Mouse (Mus musculus) ovary, postnatal 10 days (tissue): ENCODE measurements around the gene A1cf.

Source experiments
- DNase-seq: peaks from one replicate; pipeline ENCODE4 v3.0.0; 2022; ENCODE audit warnings: low spot score

A1cf gene

GRCm38 (mm10) chr19:31868521-31868920 is at the start of gene A1cf:
A1cf (plus strand) TSS chr19:31868764.
- no peak for DNase-seq

GRCm38 (mm10) chr19:31834250-31834649 is 34.3 kb upstream of the A1cf start:
- DNase-seq = no peak

GRCm38 (mm10) chr19:31861909-31862308 is 6.7 kb upstream of the A1cf start:
- DNase-seq = no peak

DNA sequence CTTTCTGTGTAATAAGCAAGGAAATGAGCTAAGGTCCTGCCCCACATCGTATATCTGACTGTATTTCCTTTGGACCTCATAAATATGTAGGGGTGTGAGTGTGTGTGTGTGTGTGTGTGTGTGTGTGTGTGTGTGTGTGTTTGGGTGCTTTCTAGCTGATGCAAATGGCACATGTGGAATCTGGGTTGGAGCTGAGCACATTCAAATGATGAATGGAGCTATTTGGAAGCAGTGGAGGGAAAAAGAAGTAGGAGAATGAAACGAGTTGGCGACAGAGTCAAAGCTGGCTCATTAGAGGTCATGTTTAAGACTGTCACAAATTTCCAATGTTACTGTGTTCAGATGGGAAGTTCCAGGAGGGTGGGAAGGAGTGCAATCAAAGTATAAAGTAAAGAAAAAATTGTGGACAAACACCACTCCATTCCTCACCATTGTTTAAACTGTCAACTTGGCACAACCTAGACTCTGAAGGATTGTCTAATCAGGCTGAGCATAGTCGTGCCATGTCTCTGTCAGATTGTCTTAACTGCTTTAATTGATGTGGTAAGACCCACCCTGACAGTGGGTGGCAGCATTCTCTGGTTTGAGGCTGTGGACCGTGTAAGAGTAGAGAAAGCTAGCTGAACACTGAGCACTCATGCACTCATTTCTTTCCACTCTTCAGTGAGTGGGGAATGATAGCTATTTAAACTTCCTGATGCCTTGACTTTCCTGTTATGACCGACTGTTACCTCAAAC is 5.9 kb upstream of the A1cf start:
- no peak for DNase-seq

DNA sequence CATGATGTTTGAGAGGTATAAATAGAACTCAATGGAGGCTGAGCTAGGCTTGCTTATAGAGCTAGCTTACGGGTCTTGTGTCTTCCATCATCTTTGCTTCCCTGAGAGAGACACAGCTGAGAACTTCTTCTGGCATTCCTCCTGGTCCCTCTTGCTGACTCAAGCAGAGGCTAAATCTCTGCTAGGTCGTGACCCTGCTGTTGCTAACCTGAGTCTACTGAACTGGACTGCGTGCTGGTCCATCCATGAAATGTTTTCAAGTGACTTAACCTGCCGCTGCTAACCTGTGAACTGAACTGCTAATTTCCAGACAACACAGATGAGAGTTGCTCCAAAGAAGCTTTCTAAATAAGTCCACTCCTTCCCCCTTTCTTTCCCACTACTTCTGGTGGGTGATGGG is 3.1 kb upstream of the A1cf start:
- no peak for DNase-seq

DNA sequence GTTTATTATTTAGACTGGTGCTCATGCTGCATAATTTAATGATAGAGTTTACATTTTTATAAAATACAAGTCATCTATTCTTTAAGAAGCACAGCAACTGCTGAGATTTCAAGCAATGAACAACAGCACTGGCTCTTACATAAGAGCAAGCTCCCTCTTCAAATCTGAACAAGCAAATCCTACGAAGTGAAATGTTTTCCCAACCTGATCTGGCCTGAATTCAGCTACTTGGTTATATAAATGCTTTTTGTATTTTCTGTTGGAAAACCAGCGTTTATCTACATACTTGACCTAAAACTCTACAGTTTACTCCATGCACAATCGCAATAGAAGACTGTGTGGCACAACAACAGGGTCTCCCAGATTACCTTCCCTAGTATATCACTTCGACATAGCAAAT is 488 bp upstream of the A1cf start:
- DNase-seq = no peak

GRCm38 (mm10) chr19:31868971-31869370 is 407 bp downstream of the A1cf start:
- DNase-seq = no peak

DNA sequence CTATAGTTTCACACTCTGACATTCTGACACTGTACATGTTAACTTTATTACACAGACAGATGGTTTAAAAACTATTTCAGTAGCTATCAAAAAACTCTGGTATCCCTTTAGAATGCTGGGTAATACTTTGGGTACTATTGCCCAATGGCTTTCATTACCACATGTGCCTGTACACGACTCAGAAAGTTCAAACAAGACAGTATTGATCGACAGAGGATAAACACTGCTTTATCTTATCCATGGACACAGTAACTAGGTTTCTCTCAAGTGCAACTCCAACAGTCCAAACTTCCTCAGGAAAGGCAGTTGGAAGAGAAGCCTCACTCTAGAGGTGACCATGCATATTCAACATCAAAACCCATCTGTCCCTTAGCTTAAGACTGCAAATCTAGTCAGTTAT is 2.8 kb downstream of the A1cf start:
- DNase-seq = no peak

- no peak for DNase-seq
Observed at GRCm38 (mm10) chr19:31877968-31878367, 9.4 kb downstream of the A1cf start.

DNA sequence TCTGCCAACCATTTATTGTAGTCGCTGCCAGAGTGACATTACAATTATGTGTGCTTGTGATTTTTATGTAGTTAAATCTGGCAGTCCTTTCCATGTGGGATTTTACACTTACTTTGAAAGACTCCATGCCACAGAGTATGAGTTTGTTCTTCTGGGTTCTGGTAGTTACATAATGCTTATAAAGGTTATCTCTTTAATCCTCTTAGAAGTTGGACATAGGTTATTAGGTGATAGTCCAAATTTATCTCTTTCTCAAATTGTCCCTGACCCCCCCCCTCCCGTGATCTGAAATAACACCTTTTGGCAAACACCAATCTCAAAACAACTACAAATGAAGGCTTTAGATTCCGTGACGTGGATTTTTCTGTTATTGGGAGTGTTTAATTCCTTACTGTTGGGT is 16.0 kb downstream of the A1cf start:
- DNase-seq = no peak

- no peak for DNase-seq
Observed at GRCm38 (mm10) chr19:31887275-31887674, 18.7 kb downstream of the A1cf start.

DNA sequence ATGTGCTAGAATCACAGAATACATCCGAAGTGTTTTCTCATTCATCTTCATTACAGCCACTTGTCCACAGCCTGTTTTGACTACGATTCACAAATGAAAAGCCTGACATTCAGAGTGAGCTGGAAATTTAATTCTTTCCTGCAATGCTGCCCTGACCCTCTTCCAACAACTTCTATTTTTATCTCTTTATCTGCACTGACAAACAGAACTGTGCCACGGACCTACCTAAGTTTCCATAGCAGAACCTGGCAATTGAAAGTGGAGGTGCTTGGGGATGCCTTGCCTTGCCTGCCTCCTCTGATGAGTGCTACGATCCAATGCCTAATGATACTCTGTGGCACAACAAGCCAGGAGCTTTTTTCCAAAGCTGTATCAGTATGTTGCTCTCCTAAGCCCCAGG is 21.4 kb downstream of the A1cf start:
- no peak for DNase-seq

- DNase-seq = no peak
Observed at GRCm38 (mm10) chr19:31891001-31891893, 22.7 kb downstream of the A1cf start.

DNA sequence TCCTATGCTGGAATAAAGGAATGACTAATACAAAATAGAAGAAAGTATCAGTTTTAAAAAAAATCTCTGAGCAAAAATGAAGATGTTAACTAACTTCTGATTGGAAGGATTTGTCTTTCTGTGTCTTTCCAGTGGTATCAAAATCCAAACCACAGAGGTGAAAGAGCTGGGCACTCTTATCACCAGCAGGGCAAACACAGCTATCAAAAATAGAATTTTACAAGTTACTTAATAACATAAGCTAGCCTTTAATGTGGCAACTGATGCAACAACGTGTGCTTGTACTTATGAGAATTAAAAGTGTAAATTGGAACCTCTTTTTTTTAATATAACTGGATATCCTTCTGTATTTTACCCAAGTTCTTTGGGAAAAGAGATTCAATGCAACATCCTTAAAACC is 27.4 kb downstream of the A1cf start:
- no peak for DNase-seq

DNA sequence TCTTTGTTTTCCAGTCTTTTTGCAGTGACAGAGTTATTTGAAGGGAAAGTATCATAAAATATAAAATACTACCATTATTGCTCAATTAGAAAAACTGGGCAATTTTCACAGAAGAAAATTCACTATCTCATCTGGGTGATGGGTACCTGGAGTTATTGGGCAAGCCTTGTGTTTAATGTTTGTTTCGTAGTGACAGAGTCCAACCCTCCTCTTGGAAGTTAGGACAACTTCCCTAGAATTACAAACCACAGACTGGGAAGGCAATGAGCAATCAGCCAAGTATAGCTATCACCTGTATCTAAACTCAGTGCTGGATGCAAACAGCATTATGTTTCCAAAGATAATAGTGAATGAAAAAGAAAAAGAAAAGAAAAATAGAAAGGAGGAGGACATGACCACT is 28.1 kb downstream of the A1cf start:
- no peak for DNase-seq

GRCm38 (mm10) chr19:31905671-31906070 is 37.1 kb downstream of the A1cf start:
- DNase-seq = no peak

GRCm38 (mm10) chr19:31910423-31910822 is 41.9 kb downstream of the A1cf start:
- DNase-seq = no peak

DNA sequence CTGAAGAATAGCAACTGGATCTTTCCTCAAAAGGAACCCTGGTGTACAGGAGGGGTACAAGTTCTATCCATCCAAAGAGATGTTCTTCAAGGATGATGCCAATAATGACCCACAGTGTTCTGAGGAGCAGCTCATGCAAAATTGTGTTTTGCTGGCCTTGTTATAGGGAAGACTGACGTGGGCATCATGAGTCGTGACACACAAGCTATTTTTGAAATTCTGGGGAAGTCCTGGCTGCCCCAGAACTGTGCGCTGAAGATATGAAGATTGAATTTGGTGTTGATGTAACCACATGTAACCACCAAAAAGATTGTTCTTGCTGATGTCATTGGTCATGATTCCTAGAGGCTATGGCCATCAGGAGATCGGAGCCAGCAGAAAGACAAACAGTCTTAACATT is 45.4 kb downstream of the A1cf start:
- DNase-seq = no peak

DNA sequence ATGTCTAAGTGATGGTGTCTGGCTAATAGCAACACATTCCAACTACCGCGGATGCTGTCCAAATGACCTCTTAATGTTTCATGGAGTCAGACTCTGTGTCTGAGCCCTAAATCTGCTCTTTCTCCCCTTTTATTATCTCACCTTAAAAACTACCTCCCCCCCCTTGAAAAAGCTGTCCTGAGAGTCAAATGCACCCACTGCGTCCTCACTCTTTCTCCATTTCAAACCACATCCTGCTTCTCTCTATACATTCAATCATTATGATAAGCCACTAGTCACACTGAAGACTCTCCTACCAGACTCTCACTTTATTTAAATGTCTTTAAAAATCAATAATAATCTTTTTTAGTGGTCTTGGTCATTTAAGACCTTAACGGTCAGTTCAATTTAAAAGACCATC is 51.8 kb downstream of the A1cf start:
- no peak for DNase-seq

- no peak for DNase-seq
Observed at GRCm38 (mm10) chr19:31921852-31922251, 53.3 kb downstream of the A1cf start.

GRCm38 (mm10) chr19:31923615-31924352 is 55.2 kb downstream of the A1cf start:
- DNase-seq = no peak

DNA sequence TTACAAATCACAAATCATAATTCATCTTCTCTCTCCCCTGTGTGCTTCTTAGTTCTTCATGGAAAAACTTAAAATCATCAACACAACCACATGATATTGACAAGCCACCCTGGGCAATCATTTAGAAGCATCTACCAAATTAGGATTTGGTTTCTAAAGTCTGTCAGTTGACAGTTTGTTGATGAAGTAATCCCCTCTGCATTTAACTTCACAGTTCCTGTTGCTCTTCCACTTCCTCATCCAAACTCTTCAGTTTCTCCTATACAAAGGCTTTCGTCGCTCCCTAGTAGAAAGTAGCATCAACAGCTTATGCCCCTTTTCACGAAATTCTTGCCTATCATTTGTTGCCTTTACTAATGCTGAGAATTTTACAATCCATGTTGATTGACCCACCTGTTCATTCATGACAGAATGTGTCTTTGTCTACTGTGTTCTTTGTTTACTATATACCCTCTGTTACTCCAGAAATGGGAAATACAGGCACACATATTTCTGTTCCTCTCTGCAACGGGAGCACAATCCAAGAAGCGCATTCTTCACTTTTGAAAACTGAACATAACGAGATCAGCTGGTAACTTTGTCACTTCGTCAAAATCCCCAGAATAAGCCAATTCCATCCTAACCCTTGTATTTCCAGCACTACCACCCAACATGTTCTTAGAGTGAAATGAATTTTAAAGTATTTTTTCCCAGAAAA is 82.4 kb downstream of the A1cf start:
- no peak for DNase-seq
